Mouse (Mus musculus) liver, embryonic 14.5 days (tissue): Measurements from ENCODE around the gene Col8a2. TPM values are rescaled to one million over a fixed set of nuclear protein-coding genes. Genes with fewer than 3 reads are reported as not detected.

ENCODE experiments used
- ATAC-seq: fragments of 200-750 bp; cut with Nextera tagmentation; 2 replicates; pipeline ENCODE4 v1.8.0; 2017; ENCODE audit warnings: moderate number of reproducible peaks, mild to moderate bottlenecking, moderate library complexity; ENCODE audit not compliant: insufficient read depth
- DNase-seq, 3 experiments: peaks; one replicate each; pipeline ENCODE4 v3.0.0-alpha.2; 2012 to 2013; ENCODE audit warnings: low read depth in 3 of 3, low spot score in 3 of 3
- H3K27ac ChIP-seq: fragments of 300-500 bp; sonication (generic); 2 replicates; pipeline ENCODE4 v1.5.1; 2014; ENCODE audit warnings: moderate library complexity, mild to moderate bottlenecking, control low read depth, inconsistent platforms
- H3K27me3 ChIP-seq: fragments of 300-500 bp; sonication (generic); 2 replicates; pipeline ENCODE4 v1.6.1; 2014; ENCODE audit warnings: mild to moderate bottlenecking, low read length, moderate library complexity; ENCODE audit not compliant: control insufficient read depth, insufficient read depth
- H3K36me3 ChIP-seq: fragments of 300-500 bp; sonication (generic); replicated peaks from 2 replicates; pipeline ENCODE4 v1.6.1; 2014; ENCODE audit warnings: low read depth; ENCODE audit not compliant: control insufficient read depth, insufficient read depth
- H3K4me1 ChIP-seq, 2 experiments: fragments of 200-500 bp in 1 of 2; fragments of 300-500 bp in 1 of 2; sonication (generic) in 1 of 2; replicated peaks; 2 replicates each; pipeline ENCODE4 v1.6.1; 2012 to 2014; ENCODE audit warnings: antibody characterized with exemption in 1 of 2, inconsistent platforms in 1 of 2, low read length in 1 of 2; ENCODE audit not compliant: control insufficient read depth in 2 of 2, insufficient read depth in 2 of 2
- H3K4me2 ChIP-seq: fragments of 300-500 bp; sonication (generic); 2 replicates; pipeline ENCODE4 v1.6.1; 2014; ENCODE audit warnings: low read depth, mild to moderate bottlenecking, control low read depth, moderate library complexity
- H3K4me3 ChIP-seq, 2 experiments: fragments of 200-500 bp in 1 of 2; fragments of 300-500 bp in 1 of 2; sonication (generic) in 1 of 2; 2 replicates each; pipeline ENCODE4 v1.5.1; 2012 to 2014; ENCODE audit warnings: low read depth in 2 of 2, low read length in 2 of 2, mild to moderate bottlenecking in 2 of 2, control low read depth in 1 of 2, inconsistent platforms in 1 of 2, moderate library complexity in 1 of 2; ENCODE audit not compliant: insufficient read depth in 1 of 2
- H3K9ac ChIP-seq: fragments of 300-500 bp; sonication (generic); replicated peaks from 2 replicates; pipeline ENCODE4 v1.6.1; 2014; ENCODE audit warnings: mild to moderate bottlenecking, control low read depth, moderate library complexity
- H3K9me3 ChIP-seq: fragments of 300-500 bp; sonication (generic); 2 replicates; pipeline ENCODE4 v1.6.1; 2016; ENCODE audit warnings: low read length, mixed read lengths; ENCODE audit not compliant: control insufficient read depth
- CTCF ChIP-seq: IDR thresholded peaks from 2 replicates; pipeline ENCODE4 v1.5.1; 2016; ENCODE audit warnings: antibody characterized with exemption, low read depth, control low read depth
- EP300 ChIP-seq: IDR thresholded peaks from 2 replicates; pipeline ENCODE4 v1.6.1; 2016; ENCODE audit warnings: antibody characterized with exemption, low read depth
- WGBS: fragments of 180-500 bp; shearing (Covaris S2); extraction: QIAGEN DNeasy Blood & Tissue Kit; methylation state at CpG from one replicate; pipeline ENCODE4 v1.1.7; 2014; ENCODE audit not compliant: insufficient replicate concordance; 5-methylcytosine and 5-hydroxymethylcytosine counted together
- polyA plus RNA-seq, 2 experiments: library from polyadenylated mRNA; depleted of rRNA in 1 of 2; stranded (reverse) in 1 of 2; unstranded in 1 of 2; fragments of >200 nt; fragmentation: Nextera tagmentation in 1 of 2; extraction: Ambion mirVana in 1 of 2; gene quantifications; 2 replicates each; pipeline versions ENCODE4 v1.2.1 to v1.2.3; 2012 to 2014

The Col8a2 gene
- polyA plus RNA-seq, 2 experiments: 0.25 to 0.28 TPM

- no peak overlapping the region for H3K27ac ChIP-seq
- H3K36me3 ChIP-seq: no peaks in the 10 kb centered on the region
- no peaks in the 10 kb centered on the region for H3K9me3 ChIP-seq
- TF ChIP-seq EP300 (no peak), CTCF (no peak)
- DNase-seq (no peak), ATAC-seq (no peak)
- no peak overlapping the region for H3K4me3 ChIP-seq
- H3K9ac ChIP-seq: no peak overlapping the region
- 77% methylated on average over 13 of the region's 13 CpGs for WGBS
- no peaks in the 10 kb centered on the region for H3K4me1 ChIP-seq
- H3K4me2 ChIP-seq: no peak overlapping the region
- no peaks in the 10 kb centered on the region for H3K27me3 ChIP-seq
These were observed 40.2 kb upstream of the Col8a2 start for GRCm38 (mm10) chr4:126246202-126246889.

DNA sequence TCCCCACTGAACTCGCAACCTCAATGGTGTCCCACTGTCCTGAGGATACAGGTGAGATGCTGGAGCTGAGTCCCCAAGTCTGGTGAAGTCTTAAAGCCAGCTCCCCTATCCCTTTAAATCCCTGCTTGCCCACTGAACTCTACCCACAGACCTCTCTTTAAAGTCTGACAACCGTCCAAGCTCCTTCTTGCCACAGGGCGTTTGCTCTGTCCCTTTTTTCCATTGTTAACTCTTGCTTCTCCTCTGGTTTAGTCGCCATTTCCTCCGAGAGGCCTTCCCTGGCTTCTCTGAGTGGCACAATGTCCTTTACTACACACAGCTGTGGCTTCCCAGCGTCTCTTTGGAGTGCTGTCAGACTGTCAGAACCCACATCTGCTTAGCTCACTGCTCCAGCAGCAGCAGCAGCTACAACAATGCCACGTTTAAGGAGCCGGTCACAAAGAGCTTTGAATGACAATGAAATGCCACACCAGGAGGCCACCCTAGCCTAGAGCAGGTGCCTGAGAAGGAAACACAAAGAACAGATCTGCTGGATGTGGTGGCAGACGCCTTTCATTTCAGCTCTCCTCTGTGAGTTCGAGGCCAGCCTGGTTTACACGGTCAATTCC, 38.2 kb upstream of the Col8a2 start:
- peaks cover 0 to 4% of the 10 kb centered on the region in 2 experiments; a peak in 2 of 4 replicates for H3K4me1 ChIP-seq
- 45% methylated on average over 11 of the region's 11 CpGs for WGBS

DNA sequence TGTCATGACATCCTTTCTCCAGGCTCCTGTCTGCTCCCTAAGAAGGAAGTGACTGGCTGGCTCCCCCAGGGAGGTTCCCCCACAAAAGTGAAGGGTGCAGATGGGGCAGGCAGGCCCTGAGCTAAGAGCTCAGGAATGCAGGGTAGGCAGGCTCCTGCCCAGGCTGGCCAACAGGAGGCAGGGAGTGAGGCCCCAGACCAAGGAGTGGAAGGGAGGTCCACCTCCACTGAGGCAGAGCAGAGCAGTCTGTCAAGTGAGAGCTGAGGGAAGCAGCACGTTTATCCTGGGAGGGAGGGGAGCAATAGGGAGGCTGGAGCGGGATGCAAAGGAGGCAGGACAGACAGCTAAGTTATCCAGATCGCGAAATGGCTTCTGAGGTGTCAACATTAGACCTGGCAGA, 35.9 kb upstream of the Col8a2 start:
- H3K27ac ChIP-seq: no peak overlapping the region
- H3K36me3 ChIP-seq: no peaks in the 10 kb centered on the region
- H3K4me2 ChIP-seq: no peak overlapping the region
- no peak overlapping the region for H3K4me3 ChIP-seq
- no peak overlapping the region for H3K9ac ChIP-seq
- peaks cover 0 to 4% of the 10 kb centered on the region in 2 experiments; a peak in 2 of 4 replicates for H3K4me1 ChIP-seq
- ATAC-seq: no peak
- peaks cover 6% of the 10 kb centered on the region for H3K27me3 ChIP-seq
- no peak for DNase-seq
- H3K9me3 ChIP-seq: no peaks in the 10 kb centered on the region
- TF ChIP-seq EP300 (no peak), CTCF (no peak)
- WGBS: 55% methylated on average over 4 of the region's 4 CpGs

More for the DNA sequence above, 38.2 kb upstream of the Col8a2 start:
- Histone ChIP-seq H3K36me3 (no peaks in the 10 kb centered on the region), H3K9me3 (no peaks in the 10 kb centered on the region), H3K9ac (no peak overlapping the region), H3K27me3 (no peaks in the 10 kb centered on the region), H3K4me2 (no peak overlapping the region), H3K4me3 (no peak overlapping the region), H3K27ac (no peak overlapping the region)
- TF ChIP-seq CTCF: no peak
- TF ChIP-seq EP300: no peak
- no peak for ATAC-seq
- DNase-seq: no peak

DNA sequence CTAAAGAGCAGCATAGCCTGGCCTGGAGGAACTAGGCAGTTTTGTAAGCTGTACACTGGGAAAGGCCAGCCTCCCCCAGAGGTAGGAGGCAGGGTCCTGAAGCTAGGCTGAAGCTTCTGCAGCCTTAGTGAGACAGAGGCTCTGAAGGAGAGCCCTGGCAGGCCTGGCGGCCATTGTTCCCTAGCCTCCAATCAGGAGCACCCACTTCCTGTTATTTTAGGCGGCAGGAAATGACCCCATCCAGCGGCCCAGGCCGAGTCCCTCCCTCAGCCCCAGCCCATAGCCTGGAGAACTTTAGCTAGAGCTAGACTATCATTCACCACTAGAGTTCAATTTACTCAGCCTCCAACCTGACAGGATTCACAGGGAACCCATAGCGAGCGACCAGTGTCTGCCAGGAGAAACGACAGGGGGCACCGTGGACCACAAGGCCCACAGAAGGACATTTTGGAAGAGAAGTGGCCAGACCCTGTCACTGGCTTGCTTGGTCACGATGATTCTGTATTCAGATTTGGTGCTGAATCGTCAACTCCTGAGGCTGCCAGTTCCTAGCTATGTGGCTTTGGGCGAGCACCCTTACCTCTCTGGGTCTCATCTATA, 34.8 kb upstream of the Col8a2 start:
- TF ChIP-seq EP300: no peak
- no peak for TF ChIP-seq CTCF
- WGBS: 30% methylated on average over 11 of the region's 11 CpGs
- H3K4me3 ChIP-seq: no peak overlapping the region
- H3K4me1 ChIP-seq: peaks cover 2 to 4% of the 10 kb centered on the region in 2 experiments
- no peaks in the 10 kb centered on the region for H3K36me3 ChIP-seq
- no peak overlapping the region for H3K9ac ChIP-seq
- H3K27ac ChIP-seq: no peak overlapping the region
- DNase-seq: no peak
- peaks cover 6% of the 10 kb centered on the region for H3K27me3 ChIP-seq
- H3K9me3 ChIP-seq: no peaks in the 10 kb centered on the region
- ATAC-seq: no peak
- peak overlapping the region; percentile 14; the same call in 1 of the 2 replicates for H3K4me2 ChIP-seq
